Mouse (Mus musculus): ENCODE measurements around the gene Vmn1r80. TPM values are rescaled to one million over a fixed set of nuclear protein-coding genes. Genes with fewer than 3 reads are reported as not detected.

Vmn1r80 gene
- not detected for polyA plus RNA-seq (2017; shearing (Covaris generic))

DNA sequence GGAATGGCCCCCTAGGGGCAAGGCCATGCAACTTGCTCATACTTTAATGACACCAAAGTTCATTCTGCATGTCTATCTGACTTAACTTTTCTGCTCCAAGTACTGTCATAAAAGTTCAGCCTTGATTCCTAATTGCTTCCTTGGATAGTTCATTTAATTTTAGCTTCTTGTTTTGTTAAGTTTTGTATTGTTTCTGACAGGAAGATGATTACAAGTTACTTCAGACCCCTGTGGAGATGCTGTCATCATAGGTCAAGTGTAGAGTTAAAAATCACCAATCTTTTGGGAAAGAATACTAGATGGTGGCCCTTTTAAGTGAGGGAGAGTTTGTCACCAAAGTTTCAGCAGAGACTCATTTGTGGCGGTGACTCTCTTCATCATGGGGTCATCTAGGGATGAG, at the start of gene Vmn1r80:
TSS of gene Vmn1r80 (plus strand) at position 301 of the 400 bp plus-strand sequence.

DNA sequence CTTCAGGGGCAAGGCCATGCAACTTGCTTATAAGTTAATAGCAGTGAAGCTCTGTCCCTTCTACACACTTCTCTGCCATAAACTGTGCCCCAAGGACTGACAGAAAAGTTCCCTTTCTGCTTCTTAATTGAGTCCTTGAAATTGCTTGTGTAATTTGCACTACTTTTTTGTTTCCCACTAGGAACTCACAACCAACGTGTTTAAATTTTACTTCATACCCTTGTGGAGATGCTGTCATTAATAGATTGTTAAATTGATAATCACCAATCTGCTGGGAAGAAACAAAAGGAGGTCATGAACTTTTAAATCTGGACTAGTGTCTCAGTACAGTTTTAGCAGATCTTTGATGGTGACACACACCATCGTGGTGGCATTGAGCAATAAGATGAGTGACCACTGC, 39.1 kb upstream of the Vmn1r80 start, which contains the start of gene Vmn1r78:
TSS of gene Vmn1r78 (plus strand) at position 301 of the 400 bp plus-strand sequence.

DNA sequence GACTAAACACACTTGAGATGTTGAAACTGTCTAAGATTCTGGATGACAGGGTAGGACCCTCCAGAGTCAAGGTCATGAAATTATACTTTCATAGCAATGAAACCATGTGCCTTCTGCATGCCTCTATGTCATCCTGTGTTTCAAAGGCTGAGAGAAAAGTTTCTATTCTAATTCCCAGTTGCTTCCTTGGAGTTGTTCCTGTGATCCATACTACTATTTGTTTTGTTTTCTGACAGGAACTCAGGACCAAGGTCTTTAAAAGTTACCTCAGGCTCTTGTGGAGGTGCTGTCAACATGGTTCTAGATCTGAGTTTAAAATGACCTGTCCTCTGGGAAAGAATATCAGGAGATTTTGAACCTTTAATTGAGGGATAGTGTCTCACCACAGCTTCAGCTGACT, 18.1 kb upstream of the Vmn1r80 start, which contains the start of gene Vmn1r79:
TSS of gene Vmn1r79 (plus strand) at position 301 of the 400 bp plus-strand sequence.

Other genes starting within 250 kb of the Vmn1r80 start
- gene Vmn1r77, start 152.5 kb upstream of the Vmn1r80 start, polyA plus RNA-seq (2017; shearing (Covaris generic)), result not detected
- gene Vmn1r78, start 39.0 kb upstream of the Vmn1r80 start, polyA plus RNA-seq (2017; shearing (Covaris generic)), result 0.06 TPM
- not detected for gene Vmn1r79, start 18.0 kb upstream of the Vmn1r80 start, polyA plus RNA-seq (2017; shearing (Covaris generic))
- gene Vmn1r81, start 79.0 kb downstream of the Vmn1r80 start, polyA plus RNA-seq (2017; shearing (Covaris generic)), result 0.04 TPM
- gene Vmn1r82, start 111.1 kb downstream of the Vmn1r80 start, polyA plus RNA-seq (2017; shearing (Covaris generic)), result 0.13 TPM
- not detected for gene Vmn1r83, start 140.2 kb downstream of the Vmn1r80 start, polyA plus RNA-seq (2017; shearing (Covaris generic))
- gene Vmn1r84, start 180.0 kb downstream of the Vmn1r80 start, polyA plus RNA-seq (2017; shearing (Covaris generic)), result not detected
- 1.9 TPM for gene Zfp551, start 233.5 kb downstream of the Vmn1r80 start, polyA plus RNA-seq (2017; shearing (Covaris generic))

Measured in effector memory CD4-positive, alpha-beta T cell, adult 7 months (primary cell).